Mouse (Mus musculus) small intestine, adult 2 months (tissue): ENCODE measurements around the gene Arhgap42.

Experiments
- CTCF ChIP-seq: fragments of 200-500 bp; IDR thresholded peaks from 2 replicates; pipeline ENCODE4 v1.5.1; 2012; ENCODE audit warnings: low read depth, mild to moderate bottlenecking, control low read depth, inconsistent platforms, low read length, moderate library complexity, mixed read lengths; ENCODE audit not compliant: insufficient replicate concordance, insufficient read length; ENCODE audit errors: extremely low read depth
- POLR2A ChIP-seq: fragments of 200-500 bp; IDR thresholded peaks from 2 replicates; pipeline ENCODE4 v1.6.1; 2012; ENCODE audit warnings: low read depth, mild to moderate bottlenecking, control low read depth, inconsistent platforms, low read length, moderate library complexity

DNA sequence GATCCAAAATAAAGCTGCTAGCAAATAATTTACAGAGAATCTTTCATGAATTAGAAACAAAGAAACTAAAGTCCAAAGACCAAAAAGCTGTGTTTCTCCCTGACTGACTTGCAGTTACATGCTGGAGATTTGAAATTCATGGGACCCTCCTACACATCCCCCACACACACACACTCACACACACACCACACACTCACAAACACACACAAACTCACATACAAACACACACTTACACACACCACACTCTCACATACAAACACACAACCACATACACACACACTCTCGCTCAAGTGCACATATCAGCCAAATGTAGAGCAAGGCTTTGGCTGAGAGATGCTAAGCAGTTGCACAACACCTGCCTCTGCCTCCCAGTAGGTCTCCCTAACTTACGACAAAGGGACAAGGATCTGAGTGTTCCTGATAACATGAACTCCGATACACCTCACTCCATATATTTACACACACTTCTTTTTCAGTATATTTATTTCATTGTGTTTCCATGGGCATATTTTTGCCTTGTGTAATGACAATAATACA is 16.9 kb downstream of the Arhgap42 start:
- no peak for TF ChIP-seq CTCF
- TF ChIP-seq POLR2A = no peak
